Mouse (Mus musculus) layer of hippocampus, adult 8-10 months (tissue): ENCODE results near the gene Tnip1. TPM values are rescaled to one million over a fixed set of nuclear protein-coding genes. Genes with fewer than 3 reads are reported as not detected.

Source experiments
- total RNA-seq, 4 experiments: library from RNA; stranded (reverse); gene quantifications; 2 replicates each; pipeline ENCODE4 v1.2.4; 2022

Tnip1 gene
- total RNA-seq, 4 experiments from 2014 or later, result 31.4 to 34.3 (median 33.9) TPM

Other genes starting within 250 kb of the Tnip1 start
- 100 to 1,000 TPM; 125 to 130 (median 128) TPM for gene Cdc42se2, start 175.2 kb downstream of the Tnip1 start, total RNA-seq
- 10 to 100 TPM; 28.0 to 34.3 (median 30.4) TPM for gene Lyrm7, start 102.0 kb downstream of the Tnip1 start, total RNA-seq
- gene Hint1, start 96.5 kb downstream of the Tnip1 start, total RNA-seq, result 100 to 1,000 TPM; 219 to 289 (median 258) TPM
- 1 to 10 TPM; 4.4 to 8.8 (median 5.1) TPM for gene Gpx3, start 60.5 kb downstream of the Tnip1 start, total RNA-seq
- 10 to 100 TPM; 85.6 to 95.3 (median 89.4) TPM for gene Anxa6, start 70.5 kb upstream of the Tnip1 start, total RNA-seq
- 1 to 10 TPM in 1 of 4 experiments, under 1 TPM in 3; 0.32 to 1.1 (median 0.75) TPM for gene Ccdc69, start 115.2 kb upstream of the Tnip1 start, total RNA-seq
- 10 to 100 TPM; 28.3 to 45.4 (median 36.9) TPM for gene Gm2a, start 135.2 kb upstream of the Tnip1 start, total RNA-seq
- gene Slc36a3, start 188.8 kb upstream of the Tnip1 start, total RNA-seq, result not detected
- gene Slc36a2, start 222.2 kb upstream of the Tnip1 start, total RNA-seq, result under 1 TPM in 3 of 4 experiments, not detected in 1; 0.24 to 0.39 (median 0.29) TPM
- 10 to 100 TPM; 48.4 to 60.7 (median 57.1) TPM for gene Slc36a1, start 241.4 kb upstream of the Tnip1 start, total RNA-seq